Mouse (Mus musculus): Measurements from ENCODE around the gene Anapc7. TPM values are rescaled to one million over a fixed set of nuclear protein-coding genes. Genes with fewer than 3 reads are reported as not detected.

The Anapc7 gene
- total and polyA plus RNA-seq, 3 experiments = 39.9 to 49.7 TPM; not detected in 1

- TF ChIP-seq SMC3 (IDR thresholded peaks at IDR 0.05; ENCODE audit: low read depth, low read length) (no peak), MYC (IDR thresholded peaks at IDR 0.05; ENCODE audit: low read depth, low read length) (peak; percentile 96), NELFE (IDR thresholded peaks at IDR 0.05; ENCODE audit: low read depth, low read length) (peak; percentile 86)
These were observed 49.2 kb upstream of the Anapc7 start, which contains the start of gene Fam216a (continued) for GRCm38 (mm10) chr5:122372192-122372769.

DNA sequence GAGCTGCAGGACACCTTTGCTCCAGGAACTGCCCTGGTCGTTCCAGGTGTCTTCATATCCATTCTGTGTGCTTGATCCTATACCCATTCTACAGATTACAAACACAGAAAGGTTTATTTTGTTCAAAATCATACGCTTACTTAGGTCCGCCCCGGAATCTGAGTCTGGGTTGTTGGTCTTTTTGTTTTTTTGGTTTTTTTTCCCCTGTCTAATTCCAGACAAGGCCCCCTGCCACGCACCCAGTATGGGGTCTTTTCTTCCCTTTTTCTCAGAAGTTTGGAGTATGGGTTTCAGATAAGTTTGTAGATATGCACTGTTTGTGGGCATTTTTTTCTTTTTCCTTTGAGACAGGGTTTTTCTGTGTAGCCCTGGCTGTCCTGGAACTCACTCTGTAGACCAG, 48.6 kb upstream of the Anapc7 start:
- Histone ChIP-seq H3K9me3 (replicated peaks; ENCODE audit: insufficient read depth, low read length) (no peaks in the 10 kb centered on the region), H3K79me2 (ENCODE audit: control insufficient read depth, insufficient read depth, low read length, poor library complexity) (peaks cover 27% of the 10 kb centered on the region), H3K4me3 (ENCODE audit: control insufficient read depth in 1 of 2, insufficient read depth in 1 of 2, low read depth in 2 of 2, low read length in 2 of 2) (peak overlapping the region; percentile 81 to 95), H3K4me1 (ENCODE audit: control insufficient read depth in 1 of 2, insufficient read depth in 2 of 2, low read length in 2 of 2) (peaks cover 0 to 3% of the 10 kb centered on the region in 2 experiments; a peak in 1 of 4 replicates), H3K36me3 (ENCODE audit: control insufficient read depth in 1 of 2, insufficient read depth in 2 of 2, low read length in 2 of 2) (peaks cover 7 to 11% of the 10 kb centered on the region in 2 experiments; a peak in 3 of 4 replicates), H3K9ac (ENCODE audit: control insufficient read depth, low read depth, low read length, poor library complexity, severe bottlenecking) (peak overlapping the region; percentile 84), H3K27ac (ENCODE audit: control insufficient read depth, low read depth, low read length) (peak overlapping the region; percentile 87), H3K27me3 (ENCODE audit: control insufficient read depth in 1 of 2, insufficient read depth in 2 of 2, low read length in 2 of 2) (no peaks in the 10 kb centered on the region)
- no peak for DNase-seq (ENCODE audit: low read depth, low spot score)
- TF ChIP-seq CHD1 (IDR thresholded peaks at IDR 0.05; ENCODE audit: low read depth, low read length) (0 out of 2 replicates have a peak, but pooled peaks have one; percentile 81), CHD2 (IDR thresholded peaks at IDR 0.05; ENCODE audit: low read length) (no peak)

DNA sequence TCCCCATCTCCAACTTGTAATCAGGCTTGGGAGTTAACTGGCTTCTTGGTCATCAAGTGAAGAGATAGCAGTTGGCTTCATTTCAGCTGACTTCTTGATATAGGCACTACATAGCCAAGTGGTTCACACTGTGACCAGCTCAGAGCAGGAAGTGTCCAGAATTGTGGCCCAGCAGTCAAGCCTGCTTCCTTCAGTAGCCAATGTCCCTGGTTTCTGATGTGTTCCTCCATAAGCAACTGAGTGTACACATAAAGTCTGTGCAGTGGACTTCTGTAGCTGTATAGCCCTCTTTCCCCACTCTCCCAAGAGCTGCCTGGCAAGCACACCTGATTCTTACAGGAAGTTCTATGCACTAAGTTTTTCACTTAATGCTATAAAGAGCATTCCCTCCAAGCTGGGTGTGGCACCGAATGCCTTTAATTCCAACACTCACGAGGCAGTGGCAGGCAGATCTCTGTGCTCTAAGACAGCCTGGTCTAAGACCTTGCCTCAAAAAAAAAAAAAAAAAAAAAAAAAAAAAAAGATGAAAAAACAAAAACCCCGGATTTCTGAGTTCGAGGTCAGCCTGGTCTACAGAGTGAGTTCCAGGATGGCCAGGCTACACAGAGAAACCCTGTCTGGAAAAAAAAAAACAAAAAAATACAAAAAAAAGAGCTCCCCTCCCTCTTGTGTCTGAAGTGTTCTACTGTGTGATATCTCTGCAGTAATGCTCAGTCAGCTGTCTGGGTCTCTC, 44.2 kb upstream of the Anapc7 start:
- peaks cover 17% of the 10 kb centered on the region for H3K79me2 ChIP-seq (ENCODE audit: control insufficient read depth, insufficient read depth, low read length, poor library complexity)
- no peak for DNase-seq (ENCODE audit: low read depth, low spot score)
- H3K27ac ChIP-seq (ENCODE audit: control insufficient read depth, low read depth, low read length) = no peak overlapping the region
- no peak overlapping the region for H3K9ac ChIP-seq (ENCODE audit: control insufficient read depth, low read depth, low read length, poor library complexity, severe bottlenecking)
- no peaks in the 10 kb centered on the region for H3K27me3 ChIP-seq (ENCODE audit: control insufficient read depth in 1 of 2, insufficient read depth in 2 of 2, low read length in 2 of 2)
- TF ChIP-seq EP300 (IDR thresholded peaks at IDR 0.05; ENCODE audit: low read depth in 1 of 2, low read length in 2 of 2) = no peak
- peak; percentile 66 for TF ChIP-seq ZNF384 (IDR thresholded peaks at IDR 0.05; ENCODE audit: low read depth, low read length)
- H3K4me3 ChIP-seq (ENCODE audit: control insufficient read depth in 1 of 2, insufficient read depth in 1 of 2, low read depth in 2 of 2, low read length in 2 of 2) = no peak overlapping the region
- H3K9me3 ChIP-seq (replicated peaks; ENCODE audit: insufficient read depth, low read length) = no peaks in the 10 kb centered on the region
- H3K36me3 ChIP-seq (ENCODE audit: control insufficient read depth in 1 of 2, insufficient read depth in 2 of 2, low read length in 2 of 2) = peaks cover 6 to 7% of the 10 kb centered on the region in 2 experiments
- H3K4me1 ChIP-seq (ENCODE audit: control insufficient read depth in 1 of 2, insufficient read depth in 2 of 2, low read length in 2 of 2) = no peaks in the 10 kb centered on the region

DNA sequence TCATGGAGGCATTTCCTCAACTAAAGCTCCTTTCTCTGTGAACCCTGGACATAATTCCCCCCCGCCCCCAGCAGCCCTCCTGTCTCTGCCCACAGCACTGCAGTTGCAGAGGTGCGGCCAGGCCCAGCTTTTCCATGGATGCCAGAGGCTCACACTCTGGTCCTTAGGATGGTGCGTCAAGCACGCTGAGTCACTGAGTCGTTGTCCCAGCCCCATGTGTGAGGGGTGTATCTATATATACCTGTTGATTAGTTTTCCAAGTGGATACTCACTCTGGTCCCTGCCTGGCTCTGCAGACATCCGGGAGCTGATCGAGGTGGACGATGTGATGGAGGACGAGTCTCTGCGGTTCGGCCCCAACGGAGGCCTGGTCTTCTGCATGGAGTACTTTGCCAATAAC, 43.3 kb upstream of the Anapc7 start:
- H3K4me3 ChIP-seq (ENCODE audit: control insufficient read depth in 1 of 2, insufficient read depth in 1 of 2, low read depth in 2 of 2, low read length in 2 of 2) = no peak overlapping the region
- TF ChIP-seq KAT2A (conservative IDR thresholded peaks at IDR 0.05; ENCODE audit: low read depth, low read length) (no peak), CHD1 (IDR thresholded peaks at IDR 0.05; ENCODE audit: low read depth, low read length) (no peak), ZNF384 (IDR thresholded peaks at IDR 0.05; ENCODE audit: low read depth, low read length) (no peak), NRF1 (IDR thresholded peaks at IDR 0.05; ENCODE audit: insufficient read depth, low read depth, low read length, poor library complexity, severe bottlenecking) (no peak), NELFE (IDR thresholded peaks at IDR 0.05; ENCODE audit: low read depth, low read length) (no peak), TBP (IDR thresholded peaks at IDR 0.05; ENCODE audit: low read depth, low read length) (no peak), E2F4 (IDR thresholded peaks at IDR 0.05; ENCODE audit: borderline replicate concordance, low read depth, low read length) (no peak), CTCF (IDR thresholded peaks at IDR 0.05 in 2 of 3, conservative IDR thresholded peaks at IDR 0.05 in 1 of 3; ENCODE audit: control insufficient read depth in 1 of 3, insufficient read depth in 1 of 3, low read depth in 2 of 3, low read length in 3 of 3, poor library complexity in 1 of 3, severe bottlenecking in 1 of 3) (no peak), ZMIZ1 (IDR thresholded peaks at IDR 0.05; ENCODE audit: low read depth, low read length) (no peak), ZKSCAN1 (IDR thresholded peaks at IDR 0.05; ENCODE audit: low read depth, low read length) (no peak), MYC (IDR thresholded peaks at IDR 0.05; ENCODE audit: low read depth, low read length) (no peak), USF2 (IDR thresholded peaks at IDR 0.05; ENCODE audit: borderline replicate concordance in 1 of 2, insufficient read depth in 1 of 2, low read depth in 1 of 2, low read length in 2 of 2) (no peak), RCOR1 (IDR thresholded peaks at IDR 0.05; ENCODE audit: low read depth, low read length) (no peak)

More for the DNA sequence above, 43.3 kb upstream of the Anapc7 start:
- Histone ChIP-seq H3K79me2 (ENCODE audit: control insufficient read depth, insufficient read depth, low read length, poor library complexity) (peaks cover 10% of the 10 kb centered on the region), H3K27me3 (ENCODE audit: control insufficient read depth in 1 of 2, insufficient read depth in 2 of 2, low read length in 2 of 2) (no peaks in the 10 kb centered on the region), H3K9ac (ENCODE audit: control insufficient read depth, low read depth, low read length, poor library complexity, severe bottlenecking) (no peak overlapping the region), H3K9me3 (replicated peaks; ENCODE audit: insufficient read depth, low read length) (no peaks in the 10 kb centered on the region), H3K36me3 (ENCODE audit: control insufficient read depth in 1 of 2, insufficient read depth in 2 of 2, low read length in 2 of 2) (peaks cover 5 to 12% of the 10 kb centered on the region in 2 experiments), H3K4me1 (ENCODE audit: control insufficient read depth in 1 of 2, insufficient read depth in 2 of 2, low read length in 2 of 2) (no peaks in the 10 kb centered on the region), H3K27ac (ENCODE audit: control insufficient read depth, low read depth, low read length) (no peak overlapping the region)
- DNase-seq (ENCODE audit: low read depth, low spot score) = no peak
